26 mouse cellular contexts compared by ENCODE assay signal in the genomic region with DNA sequence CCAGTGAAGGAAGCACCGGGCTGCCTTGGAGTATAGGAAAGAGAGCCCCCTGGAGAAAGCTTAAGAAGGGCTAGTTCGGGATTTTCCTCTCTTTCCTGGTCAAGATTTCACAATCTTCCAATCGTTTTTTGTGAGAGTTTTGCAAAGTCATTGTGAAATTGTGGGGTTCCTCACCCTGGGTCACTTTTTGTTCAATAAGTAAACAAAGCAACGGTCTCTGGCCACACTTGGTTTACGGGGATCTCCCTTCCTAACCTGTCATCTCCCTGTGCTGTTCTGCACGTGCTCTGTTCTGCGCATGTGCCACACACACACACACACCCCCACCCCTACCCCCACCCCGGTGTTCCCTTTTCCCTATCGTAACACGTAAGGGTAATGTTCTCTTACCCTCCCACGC.
DNase-seq lines count a peak whose midpoint lies in the region; ATAC-seq and TF ChIP-seq lines count a peak whose summit lies in the region.
"Had no signal": no experiment of that assay in that cellular context is flagged by ENCODE, and none has a peak within 500 bp of the region (broad histone marks: within the 10 kb centered on the region; RNA-seq: fewer than 3 reads in every experiment).

No protein-coding gene starts in this region.

- H3K79me2 ChIP-seq in liver, adult 2 months (ENCODE audit: control insufficient read depth, insufficient read depth, low read length) = no peaks in the 10 kb centered on the region

- no peak overlapping the region for H3K27ac ChIP-seq in embryonic facial prominence, embryonic 12.5 days
- no peak overlapping the region for H3K27ac ChIP-seq in embryonic facial prominence, embryonic 10.5 days (replicated peaks)
- no peak overlapping the region for H3K27ac ChIP-seq in liver, adult 2 months (replicated peaks; ENCODE audit: insufficient read depth, low read depth, low read length)
- H3K27ac ChIP-seq in midbrain, embryonic 11.5 days (ENCODE audit: low read depth, low read length) = no peak overlapping the region
- H3K27ac ChIP-seq: embryonic facial prominence, embryonic 13.5 days; gastrocnemius, adult 2 months; heart, embryonic 10.5 days; heart, embryonic 13.5 days; hindbrain, embryonic 14.5 days; hindbrain, postnatal 0 days had no signal

- no peak for TF ChIP-seq CTCF in liver, adult 2 months (IDR thresholded peaks at IDR 0.05; ENCODE audit: low read depth, low read length)

- H3K9me3 ChIP-seq in embryonic facial prominence, embryonic 12.5 days = no peaks in the 10 kb centered on the region
- H3K9me3 ChIP-seq in embryonic facial prominence, embryonic 10.5 days = no peaks in the 10 kb centered on the region
- H3K9me3 ChIP-seq in midbrain, embryonic 11.5 days (ENCODE audit: control insufficient read depth, low read length) = no peaks in the 10 kb centered on the region
- H3K9me3 ChIP-seq: embryonic facial prominence, embryonic 13.5 days; heart, embryonic 10.5 days; heart, embryonic 13.5 days had no signal

- peak; percentile 47; the same call in 1 of the 2 replicates for ATAC-seq in embryonic facial prominence, embryonic 12.5 days (ENCODE audit: insufficient number of reproducible peaks, insufficient read depth, low FRiP score, low TSS enrichment)
- ATAC-seq in midbrain, embryonic 11.5 days (ENCODE audit: low FRiP score) = no peak
- ATAC-seq: activated CD4-positive, CD25-positive, alpha-beta regulatory T cell, adult 4 months; forebrain, embryonic 14.5 days; forebrain, postnatal 0 days; hindbrain, postnatal 0 days; inflammation-experienced regulatory T-cells, adult 6 months had no signal

- WGBS in embryonic facial prominence, embryonic 12.5 days = 79% methylated on average over 11 of the region's 11 CpGs
- WGBS in embryonic facial prominence, embryonic 10.5 days = 81% methylated on average over 11 of the region's 11 CpGs
- WGBS in liver, adult 2 months = 28% methylated on average over 11 of the region's 11 CpGs
- WGBS in midbrain, embryonic 11.5 days = 85% methylated on average over 11 of the region's 11 CpGs

- H3K27me3 ChIP-seq in embryonic facial prominence, embryonic 12.5 days = no peaks in the 10 kb centered on the region
- H3K27me3 ChIP-seq in embryonic facial prominence, embryonic 10.5 days (replicated peaks; ENCODE audit: low read depth, poor library complexity, severe bottlenecking) = no peaks in the 10 kb centered on the region
- H3K27me3 ChIP-seq in liver, adult 2 months (ENCODE audit: control insufficient read depth, insufficient read depth, low read length) = no peaks in the 10 kb centered on the region
- no peaks in the 10 kb centered on the region for H3K27me3 ChIP-seq in midbrain, embryonic 11.5 days (ENCODE audit: control insufficient read depth, insufficient read depth, low read length)
- H3K27me3 ChIP-seq: embryonic facial prominence, embryonic 13.5 days; heart, embryonic 13.5 days had no signal

- no peaks in the 10 kb centered on the region for H3K36me3 ChIP-seq in embryonic facial prominence, embryonic 12.5 days
- no peaks in the 10 kb centered on the region for H3K36me3 ChIP-seq in embryonic facial prominence, embryonic 10.5 days (replicated peaks)
- H3K36me3 ChIP-seq in liver, adult 2 months (ENCODE audit: control insufficient read depth, insufficient read depth, low read length) = no peaks in the 10 kb centered on the region
- no peaks in the 10 kb centered on the region for H3K36me3 ChIP-seq in midbrain, embryonic 11.5 days (ENCODE audit: control insufficient read depth, insufficient read depth, low read length)
- H3K36me3 ChIP-seq: embryonic facial prominence, embryonic 13.5 days; heart, embryonic 10.5 days; heart, embryonic 13.5 days had no signal

- no peak for DNase-seq in embryonic facial prominence, embryonic 10.5 days (ENCODE audit: low spot score)
- peak; percentile 90 for DNase-seq in liver, adult 2 months (ENCODE audit: extremely low read depth, low read depth, low spot score)
- DNase-seq in liver (no peak), adipocyte (ENCODE audit: low spot score) (peak; percentile 62)
- DNase-seq in midbrain, embryonic 11.5 days (ENCODE audit: low spot score, missing footprints) = no peak
- DNase-seq: adrenal gland, postnatal 10 days; adrenal gland, postnatal 36 days; cerebellum, adult 18-20 months; cerebellum, adult 9-10 months; cerebellum, postnatal 14 days; forebrain, postnatal 0 days; gastrocnemius, adult 2 months; gastrocnemius, postnatal 14 days; heart, adult 18-20 months; heart, postnatal 14 days; heart, postnatal 4 days had no signal

- TF ChIP-seq POLR2A in liver, adult 2 months (IDR thresholded peaks at IDR 0.05; ENCODE audit: extremely low read depth, insufficient read depth, low read length) = no peak

- peaks cover 10% of the 10 kb centered on the region for H3K4me1 ChIP-seq in embryonic facial prominence, embryonic 12.5 days
- peaks cover 21% of the 10 kb centered on the region for H3K4me1 ChIP-seq in embryonic facial prominence, embryonic 10.5 days
- H3K4me1 ChIP-seq in liver, adult 2 months (ENCODE audit: control insufficient read depth, insufficient read depth, low read length) = peaks cover 6% of the 10 kb centered on the region
- peaks cover 4% of the 10 kb centered on the region for H3K4me1 ChIP-seq in midbrain, embryonic 11.5 days (ENCODE audit: control insufficient read depth, insufficient read depth, low read length)

- H3K9ac ChIP-seq in embryonic facial prominence, embryonic 12.5 days = no peak overlapping the region
- H3K9ac ChIP-seq in liver, adult 2 months (ENCODE audit: low read depth, low read length) = no peak overlapping the region
- no peak overlapping the region for H3K9ac ChIP-seq in midbrain, embryonic 11.5 days (ENCODE audit: low read length)
- H3K9ac ChIP-seq: embryonic facial prominence, embryonic 13.5 days; forebrain, postnatal 0 days; heart, embryonic 13.5 days; hindbrain, embryonic 14.5 days had no signal

- H3K4me2 ChIP-seq in embryonic facial prominence, embryonic 12.5 days (replicated peaks) = no peak overlapping the region
- no peak overlapping the region for H3K4me2 ChIP-seq in midbrain, embryonic 11.5 days
- H3K4me2 ChIP-seq: embryonic facial prominence, embryonic 13.5 days; heart, embryonic 13.5 days; hindbrain, embryonic 14.5 days had no signal

- H3K4me3 ChIP-seq in embryonic facial prominence, embryonic 12.5 days = no peak overlapping the region
- no peak overlapping the region for H3K4me3 ChIP-seq in embryonic facial prominence, embryonic 10.5 days
- H3K4me3 ChIP-seq in liver, adult 2 months (ENCODE audit: insufficient read depth, low read depth, low read length) = no peak overlapping the region
- no peak overlapping the region for H3K4me3 ChIP-seq in midbrain, embryonic 11.5 days (ENCODE audit: low read depth, low read length)
- H3K4me3 ChIP-seq: embryonic facial prominence, embryonic 13.5 days; erythroblast, embryonic 14.5 days; gastrocnemius, adult 2 months; heart, embryonic 10.5 days; heart, embryonic 13.5 days had no signal

Comparison
In these comparisons a context has a peak if more than half of its experiments do, and no peak if none do; other contexts are left out.
1. DNase-seq: peak in liver, adult 2 months (single experiment) and adipocyte (single experiment); none in embryonic facial prominence, embryonic 10.5 days (single experiment), liver (single experiment) and midbrain, embryonic 11.5 days (single experiment).